Mouse (Mus musculus) liver, embryonic 12.5 days (tissue): ENCODE measurements at regions not wholly inside any gene's neighbourhood (a gene's known extent, or its start where the extent isn't known, plus 50 kb on each side); places are given as distances from the start of the nearest gene placed in this dataset.

Source experiments
- ATAC-seq: fragments of 200-750 bp; cut with Nextera tagmentation; 2 replicates; pipeline ENCODE4 v1.8.0; 2017; ENCODE audit warnings: moderate number of reproducible peaks, mild to moderate bottlenecking, moderate library complexity
- H3K27ac ChIP-seq: fragments of 300-500 bp; sonication (generic); 2 replicates; pipeline ENCODE4 v1.5.1; 2016; ENCODE audit warnings: mild to moderate bottlenecking
- H3K27me3 ChIP-seq: fragments of 300-500 bp; sonication (generic); replicated peaks from 2 replicates; pipeline ENCODE4 v1.6.1; 2016; ENCODE audit warnings: mild to moderate bottlenecking, moderate library complexity
- H3K36me3 ChIP-seq: fragments of 300-500 bp; sonication (generic); 2 replicates; pipeline ENCODE4 v1.6.1; 2016; ENCODE audit warnings: mild to moderate bottlenecking, moderate library complexity
- H3K4me1 ChIP-seq: fragments of 300-500 bp; sonication (generic); 2 replicates; pipeline ENCODE4 v1.6.1; 2016
- H3K4me2 ChIP-seq: fragments of 300-500 bp; sonication (generic); 2 replicates; pipeline ENCODE4 v1.6.1; 2016; ENCODE audit warnings: mild to moderate bottlenecking, moderate library complexity
- H3K4me3 ChIP-seq: fragments of 300-500 bp; sonication (generic); 2 replicates; pipeline ENCODE4 v1.5.1; 2016; ENCODE audit warnings: mild to moderate bottlenecking, moderate library complexity
- H3K9ac ChIP-seq: fragments of 300-500 bp; sonication (generic); 2 replicates; pipeline ENCODE4 v1.6.1; 2016; ENCODE audit warnings: mild to moderate bottlenecking, moderate library complexity
- H3K9me3 ChIP-seq: fragments of 300-500 bp; sonication (generic); replicated peaks from 2 replicates; pipeline ENCODE4 v1.6.1; 2016; ENCODE audit warnings: mild to moderate bottlenecking, moderate library complexity
- WGBS: fragments of 180-500 bp; shearing (Covaris S2); methylation state at CpG from one replicate; pipeline ENCODE4 v1.1.7; 2016; ENCODE audit not compliant: insufficient replicate concordance; 5-methylcytosine and 5-hydroxymethylcytosine counted together

DNA sequence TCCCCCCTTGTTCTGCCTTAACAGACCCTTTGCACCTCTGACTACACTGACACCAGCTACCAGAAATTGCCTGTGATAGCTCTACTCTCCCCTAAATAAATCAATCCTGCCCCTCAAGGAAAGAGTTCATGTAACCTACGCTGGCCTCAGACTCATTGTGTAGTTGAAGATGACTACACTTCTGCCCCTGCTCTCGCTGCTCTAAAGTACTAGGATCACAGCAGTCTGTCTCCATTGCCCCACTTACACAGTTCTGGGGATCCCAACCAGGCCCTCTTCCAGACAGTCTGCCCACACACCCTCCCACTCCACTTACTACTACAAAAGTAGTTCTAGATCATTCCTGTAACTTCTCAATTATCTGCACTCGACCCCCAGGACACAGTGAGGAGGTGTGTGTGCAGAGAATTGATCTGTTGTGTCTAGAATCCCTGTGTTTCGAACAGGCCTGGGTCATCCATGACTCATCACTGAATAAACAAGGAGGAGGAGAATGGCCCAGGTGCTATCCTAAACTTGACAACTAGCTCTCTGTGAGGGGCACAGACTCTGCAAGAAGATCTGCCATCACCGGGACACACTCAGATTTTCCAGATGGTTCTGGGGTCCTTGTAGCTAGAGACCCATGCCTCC lies 160.1 kb upstream of the Dynlrb2 start:
- no peak for ATAC-seq
- Histone ChIP-seq H3K27ac (no peak overlapping the region), H3K4me2 (no peak overlapping the region), H3K9me3 (no peaks in the 10 kb centered on the region), H3K27me3 (no peaks in the 10 kb centered on the region), H3K9ac (no peak overlapping the region), H3K4me1 (no peaks in the 10 kb centered on the region), H3K36me3 (no peaks in the 10 kb centered on the region), H3K4me3 (no peak overlapping the region)
- 70% methylated on average over 5 of the region's 5 CpGs for WGBS

DNA sequence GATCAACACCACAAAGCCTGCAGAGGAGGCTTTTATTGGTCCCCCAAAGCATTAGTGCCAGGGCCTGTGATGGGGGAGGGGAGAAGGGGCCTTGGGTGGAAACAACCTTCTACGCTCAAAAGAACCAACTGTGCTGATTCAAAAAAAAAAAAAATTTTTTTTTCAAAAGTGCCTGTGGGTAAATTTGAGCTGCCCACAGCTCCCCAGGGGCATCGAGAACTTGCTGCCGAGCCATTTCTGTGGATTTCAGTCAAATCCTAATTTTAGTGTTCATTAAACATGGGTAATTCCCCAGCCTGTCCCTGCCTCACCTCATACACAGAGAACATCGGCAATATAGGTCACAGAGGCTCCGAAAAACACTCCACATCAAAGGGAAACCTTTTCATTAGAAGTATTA lies 161.2 kb upstream of the Dynlrb2 start:
- Histone ChIP-seq H3K4me3 (no peak overlapping the region), H3K27ac (no peak overlapping the region), H3K27me3 (no peaks in the 10 kb centered on the region), H3K4me1 (no peaks in the 10 kb centered on the region), H3K9ac (no peak overlapping the region), H3K36me3 (no peaks in the 10 kb centered on the region), H3K9me3 (no peaks in the 10 kb centered on the region), H3K4me2 (no peak overlapping the region)
- no peak for ATAC-seq
- WGBS, result 80% methylated on average over 5 of the region's 5 CpGs

DNA sequence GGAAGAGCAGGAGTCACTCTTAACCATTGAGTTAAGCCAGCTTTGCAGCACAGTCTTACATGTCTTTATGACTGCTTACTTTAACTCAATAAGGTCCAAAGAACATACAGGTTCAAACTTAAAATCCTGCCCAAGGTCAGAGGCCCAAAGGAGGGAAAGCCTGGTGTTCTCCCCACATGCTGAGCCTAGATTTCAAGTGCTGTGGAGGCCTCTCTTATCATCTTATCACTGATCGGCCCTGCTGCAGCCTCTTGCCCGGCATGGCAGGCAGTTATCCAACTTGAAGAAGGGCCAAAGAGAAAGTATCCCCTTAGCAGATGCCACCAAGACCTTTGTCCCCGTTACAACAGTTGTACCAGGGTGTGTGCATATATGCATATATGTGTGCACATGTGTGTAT lies 170.0 kb upstream of the Dynlrb2 start:
- Histone ChIP-seq H3K36me3 (no peaks in the 10 kb centered on the region), H3K9me3 (no peaks in the 10 kb centered on the region), H3K4me1 (no peaks in the 10 kb centered on the region), H3K27ac (no peak overlapping the region), H3K9ac (no peak overlapping the region), H3K4me2 (no peak overlapping the region), H3K4me3 (no peak overlapping the region), H3K27me3 (no peaks in the 10 kb centered on the region)
- ATAC-seq, result no peak
- 37% methylated on average over 3 of the region's 3 CpGs for WGBS

DNA sequence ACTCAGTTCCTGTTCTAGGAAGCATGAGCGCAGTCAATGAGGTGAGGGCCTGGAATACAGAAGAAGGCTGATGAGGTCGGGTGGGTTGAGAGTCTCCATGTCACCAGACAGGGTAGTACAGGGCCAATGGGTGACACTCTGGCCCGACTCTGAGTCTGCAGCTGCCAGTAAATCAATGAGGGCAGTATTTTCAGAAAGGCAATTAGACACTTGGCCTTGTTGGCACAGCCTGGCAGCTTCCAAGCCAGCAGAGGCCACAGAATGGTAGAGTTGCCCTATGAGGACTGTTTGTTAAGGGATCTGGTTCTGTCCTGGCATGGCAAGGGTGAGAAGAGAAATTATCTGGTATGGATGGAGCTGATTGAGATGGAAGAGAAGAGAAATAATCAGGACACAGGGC lies 170.7 kb upstream of the Dynlrb2 start:
- Histone ChIP-seq H3K36me3 (no peaks in the 10 kb centered on the region), H3K9ac (no peak overlapping the region), H3K4me3 (no peak overlapping the region), H3K4me1 (no peaks in the 10 kb centered on the region), H3K27ac (no peak overlapping the region), H3K9me3 (no peaks in the 10 kb centered on the region), H3K4me2 (no peak overlapping the region), H3K27me3 (no peaks in the 10 kb centered on the region)
- ATAC-seq, result no peak
- WGBS, result 60% methylated on average over 3 of the region's 3 CpGs

DNA sequence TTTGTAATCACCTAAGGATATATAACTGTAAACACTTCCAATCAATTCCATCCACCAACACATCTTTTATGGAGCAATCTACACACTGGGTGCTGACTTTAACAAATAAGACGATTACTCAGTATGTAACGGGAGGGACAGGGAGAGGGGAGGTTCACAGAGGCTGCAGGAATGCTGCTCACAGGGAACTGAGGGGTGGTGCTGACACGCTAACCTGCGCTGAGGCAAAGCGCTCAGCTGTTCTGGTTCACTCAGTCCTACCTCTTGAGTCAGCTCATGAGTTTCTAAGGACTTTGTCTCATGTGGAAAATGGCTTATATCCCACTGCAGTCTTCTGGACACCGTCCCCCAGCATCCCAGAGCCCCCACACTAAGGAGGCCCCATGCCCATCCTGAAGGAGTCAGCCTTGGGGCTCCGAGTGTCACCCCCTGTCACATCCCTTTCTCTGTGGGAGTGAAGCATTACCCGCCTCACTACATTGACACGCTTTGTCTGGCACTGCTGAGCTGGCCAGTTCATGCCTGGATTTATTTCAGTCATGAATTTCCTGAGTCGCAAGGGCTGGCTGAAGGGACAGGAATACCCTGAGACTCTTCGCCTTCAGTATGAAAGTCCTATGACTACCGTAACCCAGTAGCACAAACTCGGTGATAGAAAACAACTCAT lies 184.6 kb upstream of the Dynlrb2 start:
- no peaks in the 10 kb centered on the region for H3K9me3 ChIP-seq
- no peaks in the 10 kb centered on the region for H3K36me3 ChIP-seq
- H3K4me3 ChIP-seq, result no peak overlapping the region
- no peak overlapping the region for H3K27ac ChIP-seq
- H3K4me2 ChIP-seq, result no peak overlapping the region
- no peak for ATAC-seq
- no peaks in the 10 kb centered on the region for H3K27me3 ChIP-seq
- H3K4me1 ChIP-seq, result no peaks in the 10 kb centered on the region
- WGBS, result 78% methylated on average over 13 of the region's 13 CpGs
- no peak overlapping the region for H3K9ac ChIP-seq

DNA sequence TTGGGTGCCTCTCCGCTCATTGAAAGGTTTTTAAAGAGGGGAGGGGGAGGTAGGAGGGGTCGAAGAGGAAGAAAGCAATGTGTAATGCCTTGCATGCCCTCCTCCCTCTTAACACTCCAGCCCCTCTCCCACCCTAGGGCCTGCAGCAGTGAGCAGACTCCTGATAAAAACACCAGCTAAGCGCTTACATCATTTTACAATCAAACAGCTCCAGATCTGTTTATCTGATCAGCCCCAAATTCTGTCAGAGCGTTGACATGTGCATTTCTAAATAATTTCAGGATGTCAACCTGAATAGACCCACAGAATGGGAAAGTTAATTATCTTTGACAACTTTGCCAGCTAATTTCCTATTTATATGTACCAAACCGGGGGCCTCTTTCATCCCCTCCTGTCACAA lies 189.4 kb upstream of the Dynlrb2 start:
- Histone ChIP-seq H3K4me2 (no peak overlapping the region), H3K27me3 (no peaks in the 10 kb centered on the region), H3K4me1 (no peaks in the 10 kb centered on the region), H3K4me3 (no peak overlapping the region), H3K9me3 (no peaks in the 10 kb centered on the region), H3K9ac (no peak overlapping the region), H3K27ac (no peak overlapping the region), H3K36me3 (no peaks in the 10 kb centered on the region)
- no peak for ATAC-seq
- WGBS, result 40% methylated on average over 5 of the region's 5 CpGs

DNA sequence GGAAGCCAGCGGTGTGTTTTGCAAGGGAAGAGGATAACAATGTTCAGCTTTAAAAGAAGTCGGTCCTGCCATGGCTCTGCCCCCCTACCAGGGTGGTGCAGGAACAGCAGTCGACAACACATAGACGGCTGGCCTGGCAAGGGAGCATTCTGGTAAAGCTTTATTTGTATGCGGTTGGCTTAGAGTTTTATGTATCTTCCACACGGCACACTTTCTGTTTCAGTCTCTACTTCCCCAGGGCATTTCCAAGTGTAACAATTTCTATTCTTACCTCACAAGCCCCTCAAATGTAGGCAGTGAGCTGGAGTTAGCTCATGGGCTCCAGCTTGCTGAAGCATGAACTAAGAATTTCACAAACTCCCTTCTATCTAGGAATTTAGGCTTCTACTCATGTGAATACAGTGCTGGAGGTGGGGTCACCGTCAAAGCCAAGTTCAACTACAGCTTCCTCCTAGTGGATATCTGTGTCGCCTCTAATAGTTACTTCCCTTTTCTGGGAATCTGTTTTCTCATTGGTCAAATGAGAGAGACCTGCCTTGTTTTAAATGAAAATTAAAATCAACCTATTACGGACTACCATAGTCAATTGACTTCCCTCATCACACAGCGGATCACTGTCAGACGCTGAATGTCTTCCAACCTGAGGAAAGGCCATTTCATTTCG lies 190.2 kb upstream of the Dynlrb2 start:
- ATAC-seq, result no peak
- Histone ChIP-seq H3K4me1 (no peaks in the 10 kb centered on the region), H3K27me3 (no peaks in the 10 kb centered on the region), H3K36me3 (no peaks in the 10 kb centered on the region), H3K4me2 (no peak overlapping the region), H3K4me3 (no peak overlapping the region), H3K9ac (no peak overlapping the region), H3K27ac (no peak overlapping the region), H3K9me3 (no peaks in the 10 kb centered on the region)
- WGBS, result 65% methylated on average over 12 of the region's 12 CpGs

DNA sequence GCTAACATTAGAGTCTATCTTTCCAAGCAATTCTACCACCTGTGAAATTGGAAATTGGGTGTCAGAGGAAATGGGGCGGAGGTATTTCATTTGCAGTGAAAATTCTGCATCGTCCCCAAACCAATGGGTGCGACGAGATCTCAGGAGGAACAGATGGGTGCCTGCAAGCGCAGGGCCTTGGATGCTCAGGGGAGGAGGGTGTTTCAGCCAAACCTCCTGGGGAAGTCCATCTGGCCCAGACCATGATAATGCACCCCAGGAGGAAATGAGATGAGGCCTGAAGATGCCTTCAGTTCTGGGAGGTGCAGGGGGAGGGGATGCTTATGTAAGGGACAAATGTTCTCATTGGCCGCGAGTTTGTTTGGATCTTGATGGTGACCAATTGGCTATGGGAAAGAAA lies 205.9 kb upstream of the Dynlrb2 start:
- Histone ChIP-seq H3K4me3 (no peak overlapping the region), H3K27me3 (no peaks in the 10 kb centered on the region), H3K9me3 (no peaks in the 10 kb centered on the region), H3K27ac (no peak overlapping the region), H3K9ac (no peak overlapping the region), H3K4me2 (no peak overlapping the region), H3K36me3 (no peaks in the 10 kb centered on the region), H3K4me1 (no peaks in the 10 kb centered on the region)
- no peak for ATAC-seq
- WGBS, result 74% methylated on average over 7 of the region's 7 CpGs

DNA sequence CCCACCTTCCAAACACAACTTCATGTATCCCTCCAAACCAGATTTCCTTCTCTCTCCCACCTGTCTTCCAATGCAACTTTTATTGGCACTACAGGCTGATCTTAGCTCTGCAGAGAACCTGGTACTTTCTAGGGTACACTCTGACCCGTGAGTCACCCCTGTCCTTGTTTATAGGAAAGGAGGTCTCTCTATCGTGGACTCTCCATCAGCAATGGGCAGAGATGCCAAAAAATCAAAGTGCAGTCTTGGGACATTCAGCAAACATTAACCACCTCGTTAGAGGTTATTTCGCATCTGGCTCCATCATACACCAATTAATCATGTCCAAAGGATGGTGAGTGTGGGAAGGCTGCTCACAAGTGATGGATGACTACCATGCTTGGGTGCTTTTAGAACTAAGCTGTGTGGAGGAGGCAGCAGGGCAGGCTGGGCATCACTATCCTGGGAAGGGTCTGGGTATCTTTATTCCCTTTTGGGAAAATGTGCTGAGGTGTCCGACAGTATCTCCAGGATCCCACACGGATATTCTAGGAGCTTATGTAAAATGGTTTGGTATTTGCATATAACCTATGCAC lies 214.0 kb upstream of the Dynlrb2 start:
- Histone ChIP-seq H3K4me1 (no peaks in the 10 kb centered on the region), H3K27ac (no peak overlapping the region), H3K9me3 (no peaks in the 10 kb centered on the region), H3K9ac (no peak overlapping the region), H3K4me2 (no peak overlapping the region), H3K4me3 (no peak overlapping the region), H3K36me3 (no peaks in the 10 kb centered on the region), H3K27me3 (no peaks in the 10 kb centered on the region)
- no peak for ATAC-seq
- WGBS, result 63% methylated on average over 6 of the region's 6 CpGs

DNA sequence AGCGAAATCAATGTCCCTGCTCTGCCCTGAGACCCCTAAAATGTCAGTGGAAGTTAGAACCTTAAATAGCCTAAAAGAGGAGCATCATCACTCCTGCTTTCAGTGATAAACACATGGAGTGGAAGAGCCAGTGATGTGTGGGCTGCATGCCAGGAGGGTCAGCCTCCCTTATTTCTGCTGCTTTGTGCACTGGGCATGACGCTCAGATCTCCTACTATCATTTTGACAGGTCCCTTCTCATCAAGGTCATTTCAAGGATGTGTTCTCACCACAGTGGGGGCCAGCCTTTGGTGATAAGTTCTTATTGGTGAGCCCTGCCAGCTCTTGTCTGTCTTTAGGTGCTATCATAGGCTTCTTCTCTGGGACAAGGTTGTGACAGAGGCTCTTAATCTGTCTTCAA lies 215.5 kb upstream of the Dynlrb2 start:
- Histone ChIP-seq H3K9ac (no peak overlapping the region), H3K27ac (no peak overlapping the region), H3K27me3 (no peaks in the 10 kb centered on the region), H3K4me3 (no peak overlapping the region), H3K9me3 (no peaks in the 10 kb centered on the region), H3K4me1 (no peaks in the 10 kb centered on the region), H3K4me2 (no peak overlapping the region), H3K36me3 (no peaks in the 10 kb centered on the region)
- no peak for ATAC-seq
- WGBS, result 46% methylated on average over 2 of the region's 2 CpGs

DNA sequence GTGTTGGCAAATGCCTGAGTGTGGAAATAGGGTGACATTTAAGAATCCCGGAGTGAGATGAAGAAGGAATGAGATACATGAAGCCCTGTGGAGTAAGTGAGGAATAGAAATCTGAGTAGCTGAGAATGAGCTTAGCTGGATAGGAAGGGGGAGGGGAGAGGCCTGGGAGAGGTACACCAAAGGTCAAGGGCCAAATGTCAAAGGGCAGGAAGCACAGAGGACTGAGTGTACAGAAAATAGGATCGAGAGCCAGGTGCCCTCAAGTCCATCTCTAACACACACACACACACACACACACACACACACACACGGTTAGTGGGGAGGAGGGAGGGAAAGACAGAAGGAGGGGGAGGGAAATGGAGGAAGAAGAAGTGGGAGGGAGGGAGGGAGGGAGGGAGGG lies 220.8 kb upstream of the Dynlrb2 start:
- H3K4me2 ChIP-seq, result no peak overlapping the region
- 62% methylated on average over 2 of the region's 3 CpGs for WGBS
- no peak overlapping the region for H3K9ac ChIP-seq
- H3K36me3 ChIP-seq, result no peaks in the 10 kb centered on the region
- H3K27ac ChIP-seq, result no peak overlapping the region
- no peaks in the 10 kb centered on the region for H3K9me3 ChIP-seq
- H3K4me1 ChIP-seq, result no peaks in the 10 kb centered on the region
- H3K27me3 ChIP-seq, result no peaks in the 10 kb centered on the region
- no peak for ATAC-seq
- no peak overlapping the region for H3K4me3 ChIP-seq

DNA sequence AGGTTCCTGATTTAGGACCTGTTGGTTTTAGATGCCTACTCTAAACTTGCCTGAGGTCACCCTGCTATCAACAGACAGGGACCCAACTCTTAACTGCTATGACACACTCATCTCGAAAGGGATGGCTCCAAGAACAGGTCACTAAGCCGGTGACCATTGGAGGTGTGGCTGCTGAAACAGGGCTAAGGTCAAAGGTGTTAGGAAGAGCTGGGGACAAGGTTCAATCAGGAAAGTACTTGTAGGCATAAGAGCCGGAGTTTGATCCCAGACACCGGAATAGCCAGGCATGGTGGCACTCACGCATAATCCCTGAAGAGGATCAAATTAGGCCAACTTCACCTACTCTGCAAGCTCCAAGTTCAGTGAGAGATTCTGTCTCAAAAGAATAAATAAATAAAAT lies 222.4 kb upstream of the Dynlrb2 start:
- no peak overlapping the region for H3K9ac ChIP-seq
- no peaks in the 10 kb centered on the region for H3K4me1 ChIP-seq
- H3K27ac ChIP-seq, result no peak overlapping the region
- no peak overlapping the region for H3K4me2 ChIP-seq
- H3K4me3 ChIP-seq, result no peak overlapping the region
- H3K36me3 ChIP-seq, result no peaks in the 10 kb centered on the region
- no peak for ATAC-seq
- no peaks in the 10 kb centered on the region for H3K9me3 ChIP-seq
- 75% methylated on average over 5 of the region's 5 CpGs for WGBS
- H3K27me3 ChIP-seq, result no peaks in the 10 kb centered on the region
